Mouse (Mus musculus) brain, embryonic 18.5 days (tissue): Measurements from ENCODE around the gene Hsd3b2.
"Not testable (repeated sequence)": the region's sequence is repeated elsewhere in the genome, so short reads cannot be mapped to it uniquely, and the experiment has no call there.

Experiments used
- DNase-seq: peaks from one replicate; pipeline ENCODE4 v3.0.0-alpha.2; 2012; ENCODE audit warnings: low read depth, low spot score

The Hsd3b2 gene

GRCm38 (mm10) chr3:98724376-98724775 lies at the start of gene Hsd3b2:
Hsd3b2 (minus strand) TSS chr3:98724543.
- DNase-seq: no peak

- no peak for DNase-seq
Measured at GRCm38 (mm10) chr3:98764155-98764554, 39.8 kb upstream of the Hsd3b2 start.

GRCm38 (mm10) chr3:98756836-98757235 lies 32.5 kb upstream of the Hsd3b2 start:
- no peak for DNase-seq

- DNase-seq: no peak
Measured at GRCm38 (mm10) chr3:98752171-98752570, 27.8 kb upstream of the Hsd3b2 start.

- not testable (repeated sequence) for DNase-seq
Measured at GRCm38 (mm10) chr3:98741043-98741442, 16.7 kb upstream of the Hsd3b2 start.

- no peak for DNase-seq
Measured at GRCm38 (mm10) chr3:98734340-98734739, 10.0 kb upstream of the Hsd3b2 start.

GRCm38 (mm10) chr3:98733724-98734123 lies 9.4 kb upstream of the Hsd3b2 start:
- no peak for DNase-seq

GRCm38 (mm10) chr3:98726281-98726680 lies 1.9 kb upstream of the Hsd3b2 start:
- DNase-seq: no peak

- no peak for DNase-seq
Measured at GRCm38 (mm10) chr3:98720740-98721139, 3.6 kb downstream of the Hsd3b2 start.

- DNase-seq: no peak
Measured at GRCm38 (mm10) chr3:98682401-98682800, 41.9 kb downstream of the Hsd3b2 start.

- no peak for DNase-seq
Measured at GRCm38 (mm10) chr3:98680786-98681185, 43.6 kb downstream of the Hsd3b2 start.
